Mouse (Mus musculus): ENCODE results near the gene Kcnj5.

Gene Kcnj5

DNA sequence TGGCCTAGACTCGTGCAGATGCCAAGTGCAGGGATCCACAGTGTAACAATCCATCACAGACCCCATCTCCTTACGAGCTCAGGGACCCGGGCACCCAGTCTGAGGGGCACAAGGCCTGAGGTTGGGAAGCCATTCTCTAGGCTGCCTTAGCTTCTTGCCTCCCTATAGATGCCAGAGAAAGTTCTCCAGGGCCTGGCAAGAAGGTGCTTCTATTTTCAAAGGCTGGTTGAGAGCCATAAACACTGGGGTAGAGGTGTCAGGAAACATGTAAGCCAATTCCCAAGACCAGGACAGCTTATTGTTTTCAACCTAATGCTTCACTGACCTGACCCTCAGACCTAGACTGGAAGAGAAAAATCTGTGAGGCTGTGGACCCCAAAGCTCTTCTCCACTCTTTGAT lies 28.2 kb downstream of the Kcnj5 start:
- DNase-seq (ENCODE audit: low spot score): no peak

DNA sequence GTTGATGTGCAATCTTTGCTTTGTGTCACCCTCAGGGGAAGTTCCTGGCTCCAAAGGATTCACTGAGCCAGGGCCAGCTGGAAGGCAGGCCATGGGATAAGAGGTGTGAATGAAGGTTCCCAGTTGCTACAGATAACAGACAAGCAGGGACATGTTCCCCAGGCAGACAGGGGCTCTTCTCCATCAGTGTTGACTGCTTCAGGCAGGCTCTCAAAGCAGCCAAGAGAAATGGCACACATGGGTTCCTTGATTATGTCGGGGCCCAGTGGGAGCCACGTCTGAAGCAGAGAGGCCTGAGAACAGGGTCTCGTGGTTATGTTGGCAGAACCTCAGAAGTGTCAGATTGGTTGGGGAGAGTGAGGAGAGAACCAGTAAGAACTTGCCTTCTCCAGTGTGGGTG lies 30.1 kb downstream of the Kcnj5 start:
- no peak for DNase-seq (ENCODE audit: low spot score)

DNA sequence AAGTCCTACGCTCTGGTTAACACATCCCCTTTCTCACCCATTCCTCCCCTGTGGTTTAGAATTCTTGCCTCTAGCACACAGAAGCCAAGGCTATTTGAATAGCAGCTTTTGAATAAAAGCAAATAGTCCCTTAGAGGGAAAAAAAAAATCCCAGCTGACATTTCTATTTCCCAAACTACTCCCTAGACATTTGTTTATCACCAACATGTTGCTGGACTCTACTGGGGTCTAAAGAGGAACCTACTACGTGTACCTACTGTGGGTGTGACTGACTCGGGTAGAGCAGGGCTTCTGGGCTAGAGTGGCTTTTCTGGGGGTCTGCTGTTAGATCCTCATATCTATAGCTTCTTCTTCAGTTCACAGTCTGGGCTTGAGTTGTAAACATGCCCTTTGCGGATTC lies 31.9 kb downstream of the Kcnj5 start:
- no peak for DNase-seq (ENCODE audit: low spot score)

- DNase-seq (ENCODE audit: low spot score): no peak
These were observed 32.4 kb downstream of the Kcnj5 start for GRCm38 (mm10) chr9:32311786-32312185.

- DNase-seq (ENCODE audit: low spot score): no peak
These were observed 41.5 kb downstream of the Kcnj5 start for GRCm38 (mm10) chr9:32302501-32303150.

DNA sequence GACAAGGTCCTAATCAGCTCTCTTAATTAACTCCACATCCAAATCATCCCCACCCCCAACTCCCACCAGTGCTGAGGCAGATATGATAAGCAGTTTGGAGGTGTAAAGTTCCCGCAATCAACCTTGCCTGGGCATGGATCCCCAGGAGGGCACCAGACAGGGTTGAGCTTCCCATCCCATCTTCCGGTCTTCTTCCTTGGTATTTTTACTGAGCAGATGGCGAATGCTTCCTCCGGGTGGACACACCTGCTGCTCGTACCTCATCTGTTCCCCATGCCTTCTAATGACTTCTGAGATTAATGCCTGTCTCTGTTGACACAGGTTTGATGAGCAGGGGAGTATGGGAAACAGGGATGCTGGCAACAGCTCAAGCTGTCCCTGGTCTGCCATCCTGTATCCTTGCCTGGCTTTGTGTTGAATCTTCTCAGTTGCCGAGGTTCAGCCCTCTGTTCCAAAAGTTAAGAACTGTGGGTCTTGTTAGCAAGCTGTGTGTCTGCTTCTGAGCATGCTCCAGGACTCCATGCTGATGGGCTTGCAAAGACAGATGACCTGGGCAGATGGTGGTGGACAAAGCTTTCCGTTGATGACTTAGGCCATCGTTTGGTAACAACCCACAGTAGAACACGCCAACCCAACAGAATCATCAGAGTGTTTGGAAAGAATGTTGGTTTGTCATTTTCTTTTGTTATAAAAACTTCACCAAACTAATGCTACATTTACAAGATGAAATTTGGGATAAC lies 48.9 kb downstream of the Kcnj5 start:
- DNase-seq (ENCODE audit: low spot score): no peak

DNA sequence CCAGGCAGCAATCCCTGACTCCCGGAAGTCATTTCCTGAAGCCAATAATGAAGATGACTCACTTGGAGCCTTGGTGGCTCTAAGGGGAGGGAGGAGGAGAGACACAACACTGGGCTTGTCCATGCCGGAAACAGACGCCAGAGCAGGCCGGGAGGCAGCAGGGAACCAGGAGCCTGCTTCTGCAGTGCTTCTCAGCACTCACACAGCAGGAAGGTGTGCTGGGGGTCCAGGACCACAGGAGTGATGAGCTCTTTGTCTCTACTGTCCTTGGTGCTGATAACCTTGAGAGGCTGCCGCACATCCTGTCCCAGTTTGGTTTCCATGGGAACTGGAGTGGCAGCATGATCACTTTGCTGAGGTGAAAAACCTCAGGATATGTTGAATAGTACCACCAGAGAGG lies 51.5 kb downstream of the Kcnj5 start:
- DNase-seq (ENCODE audit: low spot score): no peak

DNA sequence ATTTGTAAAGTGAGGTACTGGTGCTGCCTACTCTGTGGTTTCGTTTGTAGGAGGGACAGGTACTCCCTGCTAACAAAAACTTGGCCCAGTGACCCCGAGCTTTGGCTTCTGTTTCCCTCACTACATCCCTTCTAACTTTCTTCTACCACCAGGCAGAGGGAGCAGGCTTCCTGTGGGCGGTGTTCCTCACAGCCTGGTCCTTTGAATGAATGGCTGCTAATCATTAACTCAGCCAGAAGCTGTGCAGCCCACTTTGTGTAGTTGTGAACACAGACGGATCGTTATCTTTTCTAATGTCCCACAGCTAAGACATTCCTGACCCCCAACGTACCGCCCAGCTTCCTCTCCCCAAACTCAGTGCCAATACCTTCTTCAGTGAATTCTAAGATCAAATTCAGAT lies 52.5 kb downstream of the Kcnj5 start:
- DNase-seq (ENCODE audit: low spot score): no peak

DNA sequence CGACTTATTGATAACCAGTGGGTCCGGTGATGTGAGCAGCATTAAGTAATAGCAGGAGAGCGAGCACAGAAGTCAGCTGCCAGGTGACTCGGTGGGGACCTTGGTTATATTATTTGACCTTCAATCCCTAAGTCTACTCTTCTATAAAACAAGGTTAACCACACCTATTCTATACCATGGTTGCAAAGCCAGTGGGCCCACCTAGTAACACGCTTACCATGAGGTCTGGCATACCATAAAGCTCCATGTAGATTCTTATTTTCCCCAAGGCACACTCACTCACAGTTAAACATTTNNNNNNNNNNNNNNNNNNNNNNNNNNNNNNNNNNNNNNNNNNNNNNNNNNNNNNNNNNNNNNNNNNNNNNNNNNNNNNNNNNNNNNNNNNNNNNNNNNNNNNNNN lies 60.6 kb downstream of the Kcnj5 start:
- DNase-seq (ENCODE audit: low spot score): no peak

DNA sequence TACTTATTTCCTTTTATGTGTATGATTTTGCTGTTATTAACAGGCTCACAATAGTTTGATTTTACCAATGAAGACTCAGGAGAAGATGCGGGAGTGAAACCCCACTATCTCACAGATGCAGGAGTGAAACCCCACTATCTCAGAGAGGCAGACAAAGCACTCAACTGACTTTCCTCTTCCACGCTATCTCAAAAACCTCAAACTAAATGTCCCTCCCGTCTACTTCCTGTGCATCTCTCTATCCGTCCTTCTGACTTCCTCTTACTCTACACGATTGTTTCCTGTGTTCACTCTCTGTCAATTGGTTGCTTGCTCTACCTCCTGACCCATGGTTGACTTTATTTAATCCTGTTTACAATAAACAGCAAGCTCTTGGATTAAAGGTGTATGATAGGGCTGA lies 63.7 kb downstream of the Kcnj5 start:
- DNase-seq (ENCODE audit: low spot score): no peak

DNA sequence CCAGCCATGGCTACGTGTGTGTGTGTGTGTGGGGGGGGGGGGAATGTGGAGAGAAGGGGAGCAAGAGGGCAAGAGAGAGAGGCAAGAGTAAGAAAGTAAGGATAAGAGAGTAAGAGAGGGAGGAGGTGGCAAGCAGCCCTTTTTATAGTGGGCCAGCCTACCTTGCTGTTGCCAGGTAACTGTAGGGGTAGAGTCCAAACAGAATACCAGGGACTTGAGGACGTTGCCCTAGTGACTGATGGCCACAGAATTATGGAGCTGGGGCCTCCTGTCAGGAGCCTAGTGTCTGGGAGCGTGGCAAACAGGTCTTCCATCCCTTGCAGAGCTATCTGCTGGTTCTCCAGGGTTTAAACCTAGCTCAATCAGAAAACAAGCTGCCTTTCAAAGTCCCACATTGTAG lies 64.4 kb downstream of the Kcnj5 start:
- DNase-seq (ENCODE audit: low spot score): no peak

DNA sequence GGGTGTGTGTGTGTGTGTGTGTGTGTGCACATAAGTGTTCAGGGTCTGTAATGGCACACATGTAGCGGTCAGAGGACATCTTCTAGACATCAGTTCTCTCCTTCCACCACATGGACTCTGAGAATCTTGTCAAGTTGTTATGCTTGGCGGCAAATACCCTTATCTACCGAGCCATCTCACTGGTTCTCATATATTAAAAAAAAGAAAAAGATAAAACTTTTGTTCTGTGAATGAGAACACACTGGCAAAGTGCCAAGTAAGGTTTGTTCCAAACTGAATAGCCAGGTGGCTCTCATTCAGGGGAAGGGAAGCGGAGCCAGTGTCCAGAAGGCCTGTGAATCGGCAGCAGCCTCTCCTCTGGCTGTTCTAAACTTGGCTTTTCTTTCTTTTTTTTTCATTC lies 66.1 kb downstream of the Kcnj5 start:
- no peak for DNase-seq (ENCODE audit: low spot score)

DNA sequence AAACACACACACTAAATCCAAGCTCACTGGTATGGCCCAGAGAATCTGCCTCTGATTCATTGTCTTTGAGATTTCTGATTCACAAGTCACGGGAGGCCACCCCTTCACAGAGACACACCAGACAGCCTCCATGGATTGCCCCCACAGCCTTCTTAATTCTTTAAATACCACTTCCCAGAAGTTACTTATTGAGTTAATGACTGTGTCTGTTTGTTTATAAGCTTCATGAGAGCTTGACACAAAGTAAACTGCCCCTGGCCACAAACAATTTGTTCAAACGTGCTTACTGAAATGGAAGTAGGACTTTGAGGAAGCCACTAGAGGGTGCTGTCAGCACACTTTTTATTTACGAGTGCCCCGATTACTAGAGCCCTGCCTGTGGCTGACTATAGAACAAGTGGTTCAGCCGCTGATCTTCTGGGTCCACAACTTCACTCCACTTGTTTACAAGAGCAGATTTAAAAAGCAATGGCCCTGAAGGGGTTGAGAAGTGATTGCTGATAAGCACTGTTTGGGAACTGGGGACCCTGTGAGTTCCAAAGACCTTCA lies 72.2 kb downstream of the Kcnj5 start:
- no peak for DNase-seq (ENCODE audit: low spot score)
